34 mouse cellular contexts compared by ENCODE assay signal in the genomic region with DNA sequence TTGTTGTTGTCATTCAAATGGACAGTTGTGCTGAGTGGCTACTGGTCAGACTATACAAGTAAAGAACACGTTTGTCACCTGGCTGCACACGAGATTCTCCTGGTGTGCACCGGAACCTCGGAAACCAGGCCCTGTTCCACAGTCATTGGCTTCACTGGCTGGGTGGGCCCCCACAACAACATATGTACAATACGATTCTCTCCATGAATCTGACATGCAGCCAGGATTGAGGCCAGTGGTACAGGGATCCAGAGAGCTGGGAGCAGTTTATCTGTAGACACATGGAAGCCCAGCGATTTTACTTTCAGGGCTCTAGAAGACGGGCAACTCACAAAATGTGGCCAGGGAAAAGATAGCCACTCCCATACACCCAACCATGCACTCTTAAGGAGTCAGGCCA. TPM values are rescaled to one million over a fixed set of nuclear protein-coding genes. Genes with fewer than 3 reads are reported as not detected.
DNase-seq lines count a peak whose midpoint lies in the region; ATAC-seq and TF ChIP-seq lines count a peak whose summit lies in the region.
"Had no signal": no experiment of that assay in that cellular context is flagged by ENCODE, and none has a peak within 500 bp of the region (broad histone marks: within the 10 kb centered on the region; RNA-seq: fewer than 3 reads in every experiment).

No protein-coding gene starts in this region.

- no peak overlapping the region for H3K4me3 ChIP-seq in forebrain, embryonic 13.5 days
- H3K4me3 ChIP-seq in forebrain, embryonic 10.5 days = no peak overlapping the region
- H3K4me3 ChIP-seq in liver, embryonic 11.5 days (ENCODE audit: low read depth, low read length) = no peak overlapping the region
- no peak overlapping the region for H3K4me3 ChIP-seq in liver, postnatal 0 days (ENCODE audit: low read depth, low read length)
- no peak overlapping the region for H3K4me3 ChIP-seq in forebrain, embryonic 14.5 days (ENCODE audit: low read depth, low read length)
- no peak overlapping the region for H3K4me3 ChIP-seq in forebrain, postnatal 0 days (ENCODE audit: low read depth, low read length)
- H3K4me3 ChIP-seq: heart, embryonic 13.5 days; kidney, embryonic 15.5 days; layer of hippocampus, adult 2 months; midbrain, embryonic 12.5 days had no signal

- no peak for DNase-seq in forebrain, embryonic 10.5 days (ENCODE audit: extremely low spot score, low spot score)
- DNase-seq in liver, embryonic 11.5 days (ENCODE audit: low spot score) = no peak
- no peak for DNase-seq in liver, postnatal 0 days
- peak; percentile 47 for DNase-seq in forebrain, embryonic 14.5 days (ENCODE audit: low spot score)
- DNase-seq in forebrain, postnatal 0 days = peak; percentile 15
- no peak for DNase-seq in gastrocnemius, adult 18-20 months (ENCODE audit: low spot score)
- DNase-seq: adrenal gland, postnatal 14 days; cerebellum, adult 11-12 months; cerebellum, postnatal 25 days; heart, postnatal 10 days; kidney, adult 18-20 months; kidney, postnatal 25 days; lung, postnatal 36 days; spleen, adult 18-20 months; thymus, postnatal 14 days had no signal

- TF ChIP-seq EP300 in liver, postnatal 0 days (IDR thresholded peaks at IDR 0.05; ENCODE audit: low read depth) = no peak

- H3K27me3 ChIP-seq in forebrain, embryonic 13.5 days = no peaks in the 10 kb centered on the region
- H3K27me3 ChIP-seq in forebrain, embryonic 10.5 days (ENCODE audit: poor library complexity, severe bottlenecking) = 0 out of 2 replicates have a peak, but pooled peaks cover 3% of the 10 kb centered on the region
- H3K27me3 ChIP-seq in liver, embryonic 11.5 days (replicated peaks; ENCODE audit: control insufficient read depth, insufficient read depth, low read length) = no peaks in the 10 kb centered on the region
- H3K27me3 ChIP-seq in liver, postnatal 0 days (ENCODE audit: insufficient read depth, low read length) = no peaks in the 10 kb centered on the region
- H3K27me3 ChIP-seq in forebrain, embryonic 14.5 days (replicated peaks; ENCODE audit: control insufficient read depth, insufficient read depth, low read length) = no peaks in the 10 kb centered on the region
- no peaks in the 10 kb centered on the region for H3K27me3 ChIP-seq in forebrain, postnatal 0 days (ENCODE audit: insufficient read depth, low read length)
- H3K27me3 ChIP-seq: kidney, embryonic 15.5 days; midbrain, embryonic 12.5 days had no signal

- 72% methylated on average over 7 of the region's 7 CpGs for WGBS in forebrain, embryonic 13.5 days
- WGBS in forebrain, embryonic 10.5 days = 87% methylated on average over 7 of the region's 7 CpGs
- 62% methylated on average over 7 of the region's 7 CpGs for WGBS in liver, embryonic 11.5 days
- 76% methylated on average over 7 of the region's 7 CpGs for WGBS in liver, postnatal 0 days (ENCODE audit: insufficient replicate concordance)
- WGBS in forebrain, embryonic 14.5 days = 62% methylated on average over 7 of the region's 7 CpGs
- 60% methylated on average over 7 of the region's 7 CpGs for WGBS in forebrain, postnatal 0 days

- peaks cover 34% of the 10 kb centered on the region for H3K4me1 ChIP-seq in forebrain, embryonic 13.5 days
- H3K4me1 ChIP-seq in forebrain, embryonic 10.5 days = peaks cover 17% of the 10 kb centered on the region
- H3K4me1 ChIP-seq in liver, embryonic 11.5 days (replicated peaks; ENCODE audit: control insufficient read depth, insufficient read depth, low read length) = peaks cover 38% of the 10 kb centered on the region
- H3K4me1 ChIP-seq in liver, postnatal 0 days (ENCODE audit: insufficient read depth) = 0 out of 2 replicates have a peak, but pooled peaks cover 4% of the 10 kb centered on the region
- peaks cover 22% of the 10 kb centered on the region for H3K4me1 ChIP-seq in forebrain, embryonic 14.5 days (ENCODE audit: control insufficient read depth, insufficient read depth, low read length)
- H3K4me1 ChIP-seq in forebrain, postnatal 0 days (ENCODE audit: insufficient read depth) = peaks cover 13% of the 10 kb centered on the region

- H3K9ac ChIP-seq in forebrain, embryonic 13.5 days = no peak overlapping the region
- H3K9ac ChIP-seq in liver, embryonic 11.5 days (ENCODE audit: low read depth, low read length) = peak overlapping the region; percentile 44; the same call in 1 of the 2 replicates
- H3K9ac ChIP-seq in liver, postnatal 0 days (replicated peaks) = no peak overlapping the region
- no peak overlapping the region for H3K9ac ChIP-seq in forebrain, embryonic 14.5 days (ENCODE audit: low read length)
- H3K9ac ChIP-seq in forebrain, postnatal 0 days = no peak overlapping the region
- H3K9ac ChIP-seq: heart, embryonic 13.5 days; kidney, embryonic 15.5 days; midbrain, embryonic 12.5 days had no signal

- no peaks in the 10 kb centered on the region for H3K36me3 ChIP-seq in forebrain, embryonic 13.5 days (ENCODE audit: poor library complexity, severe bottlenecking)
- H3K36me3 ChIP-seq in forebrain, embryonic 10.5 days (replicated peaks) = no peaks in the 10 kb centered on the region
- H3K36me3 ChIP-seq in liver, embryonic 11.5 days (ENCODE audit: control insufficient read depth, insufficient read depth, low read length) = no peaks in the 10 kb centered on the region
- H3K36me3 ChIP-seq in liver, postnatal 0 days (replicated peaks; ENCODE audit: insufficient read depth, low read length) = no peaks in the 10 kb centered on the region
- no peaks in the 10 kb centered on the region for H3K36me3 ChIP-seq in forebrain, embryonic 14.5 days (ENCODE audit: control insufficient read depth, insufficient read depth, low read length)
- no peaks in the 10 kb centered on the region for H3K36me3 ChIP-seq in forebrain, postnatal 0 days (ENCODE audit: insufficient read depth)
- H3K36me3 ChIP-seq: heart, embryonic 13.5 days; kidney, embryonic 15.5 days; midbrain, embryonic 12.5 days had no signal

- TF ChIP-seq CTCF in liver, postnatal 0 days (IDR thresholded peaks at IDR 0.05; ENCODE audit: low read depth) = no peak
- no peak for TF ChIP-seq CTCF in forebrain, postnatal 0 days (IDR thresholded peaks at IDR 0.05; ENCODE audit: low read depth)

- H3K9me3 ChIP-seq in forebrain, embryonic 13.5 days (replicated peaks) = no peaks in the 10 kb centered on the region
- no peaks in the 10 kb centered on the region for H3K9me3 ChIP-seq in forebrain, embryonic 10.5 days
- H3K9me3 ChIP-seq in liver, embryonic 11.5 days (ENCODE audit: control insufficient read depth, low read length) = no peaks in the 10 kb centered on the region; the same call in none of the 2 replicates
- no peaks in the 10 kb centered on the region for H3K9me3 ChIP-seq in liver, postnatal 0 days (ENCODE audit: low read length)
- no peaks in the 10 kb centered on the region for H3K9me3 ChIP-seq in forebrain, embryonic 14.5 days (replicated peaks; ENCODE audit: control insufficient read depth, low read length)
- H3K9me3 ChIP-seq in forebrain, postnatal 0 days (ENCODE audit: low read length) = no peaks in the 10 kb centered on the region
- H3K9me3 ChIP-seq: kidney, embryonic 15.5 days; midbrain, embryonic 12.5 days had no signal

- H3K27ac ChIP-seq in forebrain, embryonic 13.5 days = peak overlapping the region; percentile 73
- no peak overlapping the region for H3K27ac ChIP-seq in forebrain, embryonic 10.5 days
- H3K27ac ChIP-seq in liver, embryonic 11.5 days (ENCODE audit: low read depth, low read length) = peak overlapping the region; percentile 91
- H3K27ac ChIP-seq in liver, postnatal 0 days (ENCODE audit: low read depth) = no peak overlapping the region
- peak overlapping the region; percentile 65 for H3K27ac ChIP-seq in forebrain, embryonic 14.5 days (ENCODE audit: low read depth, low read length)
- H3K27ac ChIP-seq in forebrain, postnatal 0 days (ENCODE audit: low read depth, low read length) = peak overlapping the region; percentile 3; the same call in 1 of the 2 replicates
- H3K27ac ChIP-seq: heart, embryonic 13.5 days; kidney, embryonic 15.5 days; layer of hippocampus, adult 2 months; midbrain, embryonic 12.5 days had no signal

- H3K4me2 ChIP-seq in forebrain, embryonic 13.5 days = no peak overlapping the region
- peak overlapping the region; percentile 58 for H3K4me2 ChIP-seq in liver, embryonic 11.5 days
- no peak overlapping the region for H3K4me2 ChIP-seq in liver, postnatal 0 days (ENCODE audit: low read depth, low read length)
- H3K4me2 ChIP-seq in forebrain, embryonic 14.5 days (ENCODE audit: low read length) = no peak overlapping the region
- H3K4me2 ChIP-seq in forebrain, postnatal 0 days (ENCODE audit: low read depth) = no peak overlapping the region
- H3K4me2 ChIP-seq: heart, embryonic 13.5 days; kidney, embryonic 15.5 days; midbrain, embryonic 12.5 days had no signal

- ATAC-seq in forebrain, embryonic 13.5 days = peak; percentile 36; the same call in 1 of the 2 replicates
- ATAC-seq in liver, embryonic 11.5 days (replicated peaks; ENCODE audit: low FRiP score) = no peak
- ATAC-seq in liver, postnatal 0 days = no peak
- ATAC-seq in forebrain, embryonic 14.5 days = no peak
- ATAC-seq in forebrain, postnatal 0 days = no peak
- ATAC-seq: CD4-positive, CD25-positive, alpha-beta regulatory T cell, adult 4 months; inflammation-experienced regulatory T-cells, adult 6 months had no signal

RNA-seq across cellular contexts. Expression of a gene that starts 27.5 kb away (rescaled TPM):
- polyA plus RNA-seq in forebrain, embryonic 13.5 days (2015; fragmentation: Nextera tagmentation; extraction: Ambion mirVana) = 43.4 and 45.5 TPM in 2 replicates
- 5.8 and 8.8 TPM in 2 replicates for polyA plus RNA-seq in forebrain, embryonic 10.5 days (2016; fragmentation: Nextera tagmentation; extraction: Ambion mirVana)
- 3.6 and 4.8 TPM in 2 replicates for polyA plus RNA-seq in liver, embryonic 11.5 days (2014; fragmentation: Nextera tagmentation; extraction: Ambion mirVana)
- polyA plus RNA-seq in liver, postnatal 0 days (2015; fragmentation: Nextera tagmentation; extraction: Ambion mirVana) = 0.91 and 1.1 TPM in 2 replicates
- 52.4 and 61.5 TPM in 2 replicates for polyA plus RNA-seq in forebrain, embryonic 14.5 days (2014; fragmentation: Nextera tagmentation; extraction: Ambion mirVana)
- total RNA-seq in forebrain, postnatal 0 days (2014; rRNA removed) = 120 and 135 TPM in 2 replicates
- 24.8 and 29.2 TPM in 2 replicates for polyA plus RNA-seq in forebrain, postnatal 0 days (2015; fragmentation: Nextera tagmentation; extraction: Ambion mirVana)
- total RNA-seq in gastrocnemius, adult 18-20 months (2021) = under 1 TPM; 0.53 to 0.74 TPM

RNA-seq across cellular contexts. Expression of a gene that starts 51.1 kb away (rescaled TPM):
- polyA plus RNA-seq in forebrain, embryonic 13.5 days (2015; fragmentation: Nextera tagmentation; extraction: Ambion mirVana) = 0.31 TPM in 1 of 2 replicates, not detected in the other
- 0.20 TPM in 1 of 2 replicates, not detected in the other for polyA plus RNA-seq in forebrain, embryonic 10.5 days (2016; fragmentation: Nextera tagmentation; extraction: Ambion mirVana)
- 0.09 and 0.45 TPM in 2 replicates for polyA plus RNA-seq in liver, embryonic 11.5 days (2014; fragmentation: Nextera tagmentation; extraction: Ambion mirVana)
- 0.37 TPM in 1 of 2 replicates, not detected in the other for polyA plus RNA-seq in liver, postnatal 0 days (2015; fragmentation: Nextera tagmentation; extraction: Ambion mirVana)
- polyA plus RNA-seq in forebrain, embryonic 14.5 days (2014; fragmentation: Nextera tagmentation; extraction: Ambion mirVana) = 0.08 and 0.46 TPM in 2 replicates
- total RNA-seq in forebrain, postnatal 0 days (2014; rRNA removed) = 0.62 and 1.1 TPM in 2 replicates
- 0.30 and 1.1 TPM in 2 replicates for polyA plus RNA-seq in forebrain, postnatal 0 days (2015; fragmentation: Nextera tagmentation; extraction: Ambion mirVana)
- 1,000 to 10,000 TPM in 1 of 2 experiments, 100 to 1,000 TPM in 1; 824 to 1,030 TPM for total RNA-seq in gastrocnemius, adult 18-20 months (2021)
- total RNA-seq: megakaryocyte, adult 5-6 weeks; neutrophil, adult 5-6 weeks had no signal

RNA-seq across cellular contexts. Expression of a gene that starts 53.1 kb away (rescaled TPM):
- polyA plus RNA-seq in forebrain, embryonic 13.5 days (2015; fragmentation: Nextera tagmentation; extraction: Ambion mirVana) = not detected in 2 replicates
- polyA plus RNA-seq in forebrain, embryonic 10.5 days (2016; fragmentation: Nextera tagmentation; extraction: Ambion mirVana) = not detected in 2 replicates
- 0.47 TPM in 1 of 2 replicates, not detected in the other for polyA plus RNA-seq in liver, embryonic 11.5 days (2014; fragmentation: Nextera tagmentation; extraction: Ambion mirVana)
- not detected in 2 replicates for polyA plus RNA-seq in liver, postnatal 0 days (2015; fragmentation: Nextera tagmentation; extraction: Ambion mirVana)
- polyA plus RNA-seq in forebrain, embryonic 14.5 days (2014; fragmentation: Nextera tagmentation; extraction: Ambion mirVana) = not detected in 2 replicates
- total RNA-seq in forebrain, postnatal 0 days (2014; rRNA removed) = 0.46 TPM in 1 of 2 replicates, not detected in the other
- 0.36 and 0.90 TPM in 2 replicates for polyA plus RNA-seq in forebrain, postnatal 0 days (2015; fragmentation: Nextera tagmentation; extraction: Ambion mirVana)
- not detected for total RNA-seq in gastrocnemius, adult 18-20 months (2021)
- total RNA-seq: adrenal gland, postnatal 14 days; gastrocnemius, adult 8-10 months; heart, adult 8-10 months; heart, postnatal 10 days; hematopoietic stem cell, adult 5-6 weeks; layer of hippocampus, adult 2 months; layer of hippocampus, postnatal 14 days; megakaryocyte, adult 5-6 weeks; neutrophil, adult 5-6 weeks had no signal
- polyA plus RNA-seq: CD4-positive, CD25-positive, alpha-beta regulatory T cell, adult 4 months; embryonic facial prominence, embryonic 11.5 days; gonadal fat pad, adult 2 months; heart, embryonic 13.5 days; inflammation-experienced regulatory T-cells, adult 6 months; kidney, embryonic 15.5 days; liver, embryonic 16.5 days; lung, embryonic 16.5 days; midbrain, embryonic 12.5 days; neural tube, embryonic 11.5 days; urinary bladder, adult 2 months had no signal

Comparison
In these comparisons a context has a peak if more than half of its experiments do, and no peak if none do; other contexts are left out.
1. H3K27ac ChIP-seq: peak in forebrain, embryonic 13.5 days (single experiment), liver, embryonic 11.5 days (single experiment), forebrain, embryonic 14.5 days (single experiment) and forebrain, postnatal 0 days (single experiment); none in forebrain, embryonic 10.5 days (single experiment) and liver, postnatal 0 days (single experiment).
2. DNase-seq: peak in forebrain, embryonic 14.5 days (single experiment) and forebrain, postnatal 0 days (single experiment); none in forebrain, embryonic 10.5 days (single experiment), liver, embryonic 11.5 days (single experiment), liver, postnatal 0 days (single experiment) and gastrocnemius, adult 18-20 months (single experiment).